Mouse (Mus musculus): ENCODE measurements around the gene Ist1. TPM values are rescaled to one million over a fixed set of nuclear protein-coding genes. Genes with fewer than 3 reads are reported as not detected.

The Ist1 gene
- polyA plus RNA-seq, 1 experiment from 2014 or later, result 140 TPM

- H3K4me2 ChIP-seq (ENCODE audit: low read depth, low read length), result peak overlapping the region; percentile 82
- under 1% methylated on average over 38 of the region's 38 CpGs for WGBS
Observed at GRCm38 (mm10) chr8:109692443-109693145, 466 bp downstream of the Ist1 start.

GRCm38 (mm10) chr8:109691769-109692168 lies 1.3 kb downstream of the Ist1 start:
- Histone ChIP-seq H3K4me2 (ENCODE audit: low read depth, low read length) (peak overlapping the region; percentile 82), H3K4me3 (replicated peaks; ENCODE audit: low read length) (peak overlapping the region; percentile 71), H3K9me3 (replicated peaks; ENCODE audit: control insufficient read depth, low read length) (no peaks in the 10 kb centered on the region), H3K9ac (ENCODE audit: low read length) (peak overlapping the region; percentile 85), H3K27me3 (ENCODE audit: control insufficient read depth, insufficient read depth, low read length) (no peaks in the 10 kb centered on the region), H3K4me1 (ENCODE audit: control insufficient read depth, insufficient read depth, low read length) (peaks cover 26% of the 10 kb centered on the region), H3K36me3 (ENCODE audit: control insufficient read depth, insufficient read depth, low read length) (no peaks in the 10 kb centered on the region), H3K27ac (ENCODE audit: low read length) (no peak overlapping the region)
- no peak for ATAC-seq (ENCODE audit: insufficient read depth, low FRiP score)
- 37% methylated on average over 5 of the region's 5 CpGs for WGBS

More at GRCm38 (mm10) chr8:109692443-109693145, 466 bp downstream of the Ist1 start:
- Histone ChIP-seq H3K4me1 (ENCODE audit: control insufficient read depth, insufficient read depth, low read length) (peaks cover 26% of the 10 kb centered on the region), H3K9me3 (replicated peaks; ENCODE audit: control insufficient read depth, low read length) (no peaks in the 10 kb centered on the region), H3K9ac (ENCODE audit: low read length) (peak overlapping the region; percentile 85), H3K27ac (ENCODE audit: low read length) (peak overlapping the region; percentile 85), H3K27me3 (ENCODE audit: control insufficient read depth, insufficient read depth, low read length) (no peaks in the 10 kb centered on the region), H3K4me3 (replicated peaks; ENCODE audit: low read length) (peak overlapping the region; percentile 71), H3K36me3 (ENCODE audit: control insufficient read depth, insufficient read depth, low read length) (no peaks in the 10 kb centered on the region)
- peak; percentile 73 for ATAC-seq (ENCODE audit: insufficient read depth, low FRiP score)

GRCm38 (mm10) chr8:109687248-109687647 lies 5.8 kb downstream of the Ist1 start:
- Histone ChIP-seq H3K27ac (ENCODE audit: low read length) (no peak overlapping the region), H3K27me3 (ENCODE audit: control insufficient read depth, insufficient read depth, low read length) (no peaks in the 10 kb centered on the region), H3K4me3 (replicated peaks; ENCODE audit: low read length) (no peak overlapping the region), H3K4me2 (ENCODE audit: low read depth, low read length) (no peak overlapping the region), H3K36me3 (ENCODE audit: control insufficient read depth, insufficient read depth, low read length) (0 out of 2 replicates have a peak, but pooled peaks cover 3% of the 10 kb centered on the region), H3K9me3 (replicated peaks; ENCODE audit: control insufficient read depth, low read length) (no peaks in the 10 kb centered on the region), H3K4me1 (ENCODE audit: control insufficient read depth, insufficient read depth, low read length) (peaks cover 18% of the 10 kb centered on the region), H3K9ac (ENCODE audit: low read length) (no peak overlapping the region)
- WGBS, result 85% methylated on average over 5 of the region's 5 CpGs
- ATAC-seq (ENCODE audit: insufficient read depth, low FRiP score), result no peak

- WGBS, result 87% methylated on average over 5 of the region's 5 CpGs
- H3K4me1 ChIP-seq (ENCODE audit: control insufficient read depth, insufficient read depth, low read length), result no peaks in the 10 kb centered on the region
- H3K4me2 ChIP-seq (ENCODE audit: low read depth, low read length), result no peak overlapping the region
- no peak for ATAC-seq (ENCODE audit: insufficient read depth, low FRiP score)
- no peak overlapping the region for H3K27ac ChIP-seq (ENCODE audit: low read length)
- H3K4me3 ChIP-seq (replicated peaks; ENCODE audit: low read length), result no peak overlapping the region
- no peaks in the 10 kb centered on the region for H3K9me3 ChIP-seq (replicated peaks; ENCODE audit: control insufficient read depth, low read length)
- no peak overlapping the region for H3K9ac ChIP-seq (ENCODE audit: low read length)
- H3K36me3 ChIP-seq (ENCODE audit: control insufficient read depth, insufficient read depth, low read length), result peaks cover 21% of the 10 kb centered on the region
- H3K27me3 ChIP-seq (ENCODE audit: control insufficient read depth, insufficient read depth, low read length), result no peaks in the 10 kb centered on the region
Observed at GRCm38 (mm10) chr8:109682120-109682519, 10.9 kb downstream of the Ist1 start.

GRCm38 (mm10) chr8:109681535-109681934 lies 11.5 kb downstream of the Ist1 start:
- 74% methylated on average over 3 of the region's 3 CpGs for WGBS
- ATAC-seq (ENCODE audit: insufficient read depth, low FRiP score), result no peak
- H3K4me2 ChIP-seq (ENCODE audit: low read depth, low read length), result no peak overlapping the region
- H3K4me3 ChIP-seq (replicated peaks; ENCODE audit: low read length), result no peak overlapping the region
- no peak overlapping the region for H3K27ac ChIP-seq (ENCODE audit: low read length)
- H3K9ac ChIP-seq (ENCODE audit: low read length), result no peak overlapping the region
- H3K36me3 ChIP-seq (ENCODE audit: control insufficient read depth, insufficient read depth, low read length), result peaks cover 21% of the 10 kb centered on the region
- H3K9me3 ChIP-seq (replicated peaks; ENCODE audit: control insufficient read depth, low read length), result no peaks in the 10 kb centered on the region
- H3K4me1 ChIP-seq (ENCODE audit: control insufficient read depth, insufficient read depth, low read length), result no peaks in the 10 kb centered on the region
- no peaks in the 10 kb centered on the region for H3K27me3 ChIP-seq (ENCODE audit: control insufficient read depth, insufficient read depth, low read length)

- H3K27ac ChIP-seq (ENCODE audit: low read length), result peak overlapping the region; percentile 44; the same call in 1 of the 2 replicates
- no peaks in the 10 kb centered on the region for H3K27me3 ChIP-seq (ENCODE audit: control insufficient read depth, insufficient read depth, low read length)
- H3K36me3 ChIP-seq (ENCODE audit: control insufficient read depth, insufficient read depth, low read length), result peaks cover 38% of the 10 kb centered on the region
- no peak overlapping the region for H3K4me2 ChIP-seq (ENCODE audit: low read depth, low read length)
- H3K9me3 ChIP-seq (replicated peaks; ENCODE audit: control insufficient read depth, low read length), result no peaks in the 10 kb centered on the region
- H3K4me1 ChIP-seq (ENCODE audit: control insufficient read depth, insufficient read depth, low read length), result no peaks in the 10 kb centered on the region
- no peak; the same call in 1 of the 2 replicates for ATAC-seq (ENCODE audit: insufficient read depth, low FRiP score)
- H3K4me3 ChIP-seq (replicated peaks; ENCODE audit: low read length), result no peak overlapping the region
- 88% methylated on average over 9 of the region's 9 CpGs for WGBS
- H3K9ac ChIP-seq (ENCODE audit: low read length), result no peak overlapping the region
Observed at GRCm38 (mm10) chr8:109675896-109676643, 17.0 kb downstream of the Ist1 start.

GRCm38 (mm10) chr8:109673596-109673995 lies 19.5 kb downstream of the Ist1 start:
- Histone ChIP-seq H3K4me1 (ENCODE audit: control insufficient read depth, insufficient read depth, low read length) (no peaks in the 10 kb centered on the region), H3K9me3 (replicated peaks; ENCODE audit: control insufficient read depth, low read length) (no peaks in the 10 kb centered on the region), H3K9ac (ENCODE audit: low read length) (no peak overlapping the region), H3K27me3 (ENCODE audit: control insufficient read depth, insufficient read depth, low read length) (no peaks in the 10 kb centered on the region), H3K36me3 (ENCODE audit: control insufficient read depth, insufficient read depth, low read length) (peaks cover 41% of the 10 kb centered on the region), H3K4me2 (ENCODE audit: low read depth, low read length) (no peak overlapping the region), H3K4me3 (replicated peaks; ENCODE audit: low read length) (no peak overlapping the region), H3K27ac (ENCODE audit: low read length) (no peak overlapping the region)
- WGBS, result 91% methylated on average over 2 of the region's 2 CpGs
- no peak for ATAC-seq (ENCODE audit: insufficient read depth, low FRiP score)

- H3K27ac ChIP-seq (ENCODE audit: low read length), result no peak overlapping the region
- no peak overlapping the region for H3K9ac ChIP-seq (ENCODE audit: low read length)
- peaks cover 38% of the 10 kb centered on the region for H3K36me3 ChIP-seq (ENCODE audit: control insufficient read depth, insufficient read depth, low read length)
- no peak overlapping the region for H3K4me2 ChIP-seq (ENCODE audit: low read depth, low read length)
- no peaks in the 10 kb centered on the region for H3K4me1 ChIP-seq (ENCODE audit: control insufficient read depth, insufficient read depth, low read length)
- WGBS, result 78% methylated on average over 5 of the region's 5 CpGs
- H3K9me3 ChIP-seq (replicated peaks; ENCODE audit: control insufficient read depth, low read length), result no peaks in the 10 kb centered on the region
- no peak overlapping the region for H3K4me3 ChIP-seq (replicated peaks; ENCODE audit: low read length)
- no peak; the same call in 1 of the 2 replicates for ATAC-seq (ENCODE audit: insufficient read depth, low FRiP score)
- no peaks in the 10 kb centered on the region for H3K27me3 ChIP-seq (ENCODE audit: control insufficient read depth, insufficient read depth, low read length)
Observed at GRCm38 (mm10) chr8:109672656-109673055, 20.4 kb downstream of the Ist1 start.

GRCm38 (mm10) chr8:109666616-109667015 lies 26.4 kb downstream of the Ist1 start:
- WGBS, result 74% methylated on average over 5 of the region's 5 CpGs
- Histone ChIP-seq H3K27ac (ENCODE audit: low read length) (no peak overlapping the region), H3K4me3 (replicated peaks; ENCODE audit: low read length) (no peak overlapping the region), H3K36me3 (ENCODE audit: control insufficient read depth, insufficient read depth, low read length) (peaks cover 13% of the 10 kb centered on the region), H3K27me3 (ENCODE audit: control insufficient read depth, insufficient read depth, low read length) (no peaks in the 10 kb centered on the region), H3K9ac (ENCODE audit: low read length) (no peak overlapping the region), H3K9me3 (replicated peaks; ENCODE audit: control insufficient read depth, low read length) (no peaks in the 10 kb centered on the region), H3K4me2 (ENCODE audit: low read depth, low read length) (no peak overlapping the region), H3K4me1 (ENCODE audit: control insufficient read depth, insufficient read depth, low read length) (no peaks in the 10 kb centered on the region)
- no peak for ATAC-seq (ENCODE audit: insufficient read depth, low FRiP score)

Data from stomach, embryonic 16.5 days (tissue).